Mouse (Mus musculus) hindbrain, embryonic 16.5 days (tissue): ENCODE results near the gene Havcr2. TPM values are rescaled to one million over a fixed set of nuclear protein-coding genes. Genes with fewer than 3 reads are reported as not detected.
"Not testable (repeated sequence)": the region's sequence is repeated elsewhere in the genome, so short reads cannot be mapped to it uniquely, and the experiment has no call there.

Experiments used
- ATAC-seq: fragments of 200-750 bp; cut with Nextera tagmentation; 2 replicates; pipeline ENCODE4 v1.8.0; 2017; ENCODE audit warnings: moderate TSS enrichment, moderate library complexity
- H3K27ac ChIP-seq: fragments of 300-500 bp; sonication (generic); 2 replicates; pipeline ENCODE4 v1.5.1; 2014; ENCODE audit warnings: low read depth, mild to moderate bottlenecking, control low read depth, low read length, moderate library complexity
- H3K27me3 ChIP-seq: fragments of 300-500 bp; sonication (generic); replicated peaks from 2 replicates; pipeline ENCODE4 v1.6.1; 2014; ENCODE audit warnings: low read length; ENCODE audit not compliant: control insufficient read depth, insufficient read depth
- H3K36me3 ChIP-seq: fragments of 300-500 bp; sonication (generic); 2 replicates; pipeline ENCODE4 v1.6.1; 2014; ENCODE audit warnings: mild to moderate bottlenecking, low read length, moderate library complexity, mixed read lengths; ENCODE audit not compliant: control insufficient read depth, insufficient read depth
- H3K4me1 ChIP-seq: fragments of 300-500 bp; sonication (generic); 2 replicates; pipeline ENCODE4 v1.6.1; 2014; ENCODE audit warnings: low read depth, low read length; ENCODE audit not compliant: control insufficient read depth, insufficient read depth
- H3K4me2 ChIP-seq: fragments of 300-500 bp; sonication (generic); 2 replicates; pipeline ENCODE4 v1.6.1; 2014; ENCODE audit warnings: mild to moderate bottlenecking, low read length, control low read depth, moderate library complexity
- H3K4me3 ChIP-seq: fragments of 300-500 bp; sonication (generic); 2 replicates; pipeline ENCODE4 v1.5.1; 2014; ENCODE audit warnings: mild to moderate bottlenecking, low read length, control low read depth, moderate library complexity
- H3K9ac ChIP-seq: fragments of 300-500 bp; sonication (generic); 2 replicates; pipeline ENCODE4 v1.6.1; 2014; ENCODE audit warnings: low read depth, mild to moderate bottlenecking, control low read depth, low read length, moderate library complexity
- H3K9me3 ChIP-seq: fragments of 300-500 bp; sonication (generic); 2 replicates; pipeline ENCODE4 v1.6.1; 2014; ENCODE audit warnings: mild to moderate bottlenecking, low read length, moderate library complexity; ENCODE audit not compliant: control insufficient read depth
- WGBS: fragments of 180-500 bp; shearing (Covaris S2); extraction: QIAGEN DNeasy Blood & Tissue Kit; methylation state at CpG from one replicate; pipeline ENCODE4 v1.1.7; 2014; 5-methylcytosine and 5-hydroxymethylcytosine counted together
- polyA plus RNA-seq: library from polyadenylated mRNA; unstranded; fragments of >200 nt; fragmentation: Nextera tagmentation; extraction: Ambion mirVana; gene quantifications from 2 replicates; pipeline ENCODE4 v1.2.1, GENCODE M21; 2015

Havcr2 gene
- polyA plus RNA-seq = 0.21 and 0.32 TPM in 2 replicates

DNA sequence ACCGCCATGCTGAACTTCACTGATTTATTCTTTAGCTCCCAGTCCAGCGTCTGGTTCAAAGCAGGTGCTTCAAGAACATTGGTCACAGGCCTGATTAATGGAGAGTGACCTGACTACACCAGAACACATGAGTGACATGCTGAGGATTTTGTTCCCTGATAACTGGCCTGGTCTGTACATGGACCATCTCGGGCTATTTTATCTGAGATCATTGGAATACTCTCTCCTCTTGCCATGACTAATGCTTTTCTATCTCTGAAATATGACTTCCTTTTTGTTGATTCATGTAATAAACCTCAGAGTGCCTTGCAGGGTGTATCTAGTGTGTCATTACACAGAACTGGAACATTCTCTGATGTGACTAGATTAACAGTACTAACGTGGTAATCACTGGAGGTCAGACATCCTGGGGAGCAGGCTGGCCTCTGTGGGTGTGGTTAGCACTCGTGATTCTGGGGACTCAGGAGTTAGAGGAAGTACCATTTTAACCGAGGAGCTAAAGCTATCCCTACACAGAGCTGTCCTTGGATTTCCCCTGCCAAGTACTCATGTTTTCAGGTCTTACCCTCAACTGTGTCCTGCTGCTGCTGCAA is at the start of gene Havcr2:
Gene Havcr2, plus strand, starts transcription at position 483 of the 593 bp plus-strand sequence.
- Histone ChIP-seq H3K9me3 (no peaks in the 10 kb centered on the region), H3K27ac (no peak within 1 kb of the TSS), H3K4me2 (no peak within 1 kb of the TSS), H3K9ac (no peak within 1 kb of the TSS), H3K27me3 (no peaks in the 10 kb centered on the region), H3K36me3 (no peaks in the 10 kb centered on the region), H3K4me1 (no peaks in the 10 kb centered on the region), H3K4me3 (no peak within 1 kb of the TSS)
- 78% methylated on average over 6 of the region's 6 CpGs for whole genome bisulfite sequencing
- no peak for ATAC-seq

DNA sequence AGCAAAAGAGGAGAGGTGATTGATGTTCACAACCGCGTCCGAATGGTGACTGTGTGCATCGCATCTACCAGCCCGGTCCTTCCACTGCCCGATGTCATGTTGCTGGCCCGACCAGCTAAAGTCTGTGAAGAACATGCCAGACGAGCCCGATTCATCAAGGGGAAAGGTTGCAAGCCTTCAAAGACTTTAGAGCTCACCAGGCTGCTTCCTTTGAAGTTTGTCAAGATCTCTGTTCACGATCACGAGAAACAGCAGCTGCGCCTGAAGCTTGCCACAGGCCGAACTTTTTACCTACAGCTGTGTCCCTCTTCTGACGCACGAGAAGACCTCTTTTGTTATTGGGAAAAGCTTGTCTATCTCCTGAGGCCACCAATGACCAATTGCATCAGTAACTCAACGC is 49.7 kb upstream of the Havcr2 start:
- 85% methylated on average over 16 of the region's 16 CpGs for WGBS
- H3K36me3 ChIP-seq = no peaks in the 10 kb centered on the region

DNA sequence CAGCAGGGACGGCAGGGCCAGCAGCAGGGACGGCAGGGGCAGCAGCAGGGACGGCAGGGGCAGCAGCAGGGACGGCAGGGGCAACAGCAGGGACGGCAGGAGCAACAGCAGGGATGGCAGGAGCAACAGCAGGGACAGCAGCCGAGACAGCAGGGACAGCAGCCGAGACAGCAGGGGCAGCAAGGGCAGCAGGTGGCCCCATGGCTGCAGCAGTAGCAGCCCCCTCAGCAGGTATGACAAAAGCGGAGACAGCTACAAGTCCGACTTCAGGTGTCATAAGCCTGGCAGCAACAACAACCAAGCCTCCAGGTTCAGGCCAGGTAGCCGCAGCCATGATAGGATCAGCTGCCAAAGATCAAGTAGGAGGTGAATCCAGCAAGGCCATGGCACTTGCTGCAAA is 48.0 kb upstream of the Havcr2 start:
- ATAC-seq = no peak

More for the DNA sequence above, 49.7 kb upstream of the Havcr2 start:
- H3K27ac ChIP-seq = no peak overlapping the region
- H3K9ac ChIP-seq = no peak overlapping the region
- no peaks in the 10 kb centered on the region for H3K27me3 ChIP-seq
- ATAC-seq = no peak
- no peak overlapping the region for H3K4me2 ChIP-seq
- no peaks in the 10 kb centered on the region for H3K9me3 ChIP-seq
- no peak overlapping the region for H3K4me3 ChIP-seq
- no peaks in the 10 kb centered on the region for H3K4me1 ChIP-seq

DNA sequence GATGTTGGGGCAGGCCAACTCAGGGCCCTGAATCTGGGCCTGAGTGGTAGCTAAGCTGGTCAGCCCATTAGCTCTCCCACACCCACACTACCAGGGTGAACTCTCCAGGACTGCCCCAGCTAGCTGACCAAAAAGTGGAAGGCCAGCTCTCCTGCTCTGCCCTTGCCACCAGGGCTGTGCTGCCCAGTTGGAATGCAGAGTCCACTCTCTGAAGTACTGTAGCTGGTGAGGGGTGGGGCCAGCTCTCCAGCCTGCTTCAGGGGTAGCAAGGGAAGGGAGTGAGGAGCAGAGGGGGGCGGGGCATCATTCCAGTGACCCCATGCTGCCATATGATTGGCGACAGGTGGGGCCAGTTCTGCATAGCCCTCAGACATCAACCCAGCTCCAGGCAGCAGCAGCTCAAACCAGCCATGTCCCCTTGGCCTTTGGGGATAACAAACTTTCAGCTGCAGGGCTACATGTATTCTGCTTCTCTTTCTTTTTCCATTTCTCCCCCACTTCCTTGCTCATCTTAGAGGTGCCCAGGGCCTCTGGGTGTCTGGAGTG is 44.6 kb upstream of the Havcr2 start:
- 63% methylated on average over 2 of the region's 2 CpGs for WGBS
- ATAC-seq = no peak
- Histone ChIP-seq H3K4me1 (no peaks in the 10 kb centered on the region), H3K27me3 (no peaks in the 10 kb centered on the region), H3K36me3 (no peaks in the 10 kb centered on the region), H3K9ac (no peak overlapping the region), H3K9me3 (no peaks in the 10 kb centered on the region), H3K4me3 (no peak overlapping the region), H3K27ac (no peak overlapping the region), H3K4me2 (no peak overlapping the region)

More for the DNA sequence above, 48.0 kb upstream of the Havcr2 start:
- 35% methylated on average over 10 of the region's 10 CpGs for WGBS
- Histone ChIP-seq H3K4me3 (no peak overlapping the region), H3K4me1 (no peaks in the 10 kb centered on the region), H3K4me2 (no peak overlapping the region), H3K27me3 (no peaks in the 10 kb centered on the region), H3K27ac (no peak overlapping the region), H3K36me3 (no peaks in the 10 kb centered on the region), H3K9me3 (no peaks in the 10 kb centered on the region), H3K9ac (no peak overlapping the region)

DNA sequence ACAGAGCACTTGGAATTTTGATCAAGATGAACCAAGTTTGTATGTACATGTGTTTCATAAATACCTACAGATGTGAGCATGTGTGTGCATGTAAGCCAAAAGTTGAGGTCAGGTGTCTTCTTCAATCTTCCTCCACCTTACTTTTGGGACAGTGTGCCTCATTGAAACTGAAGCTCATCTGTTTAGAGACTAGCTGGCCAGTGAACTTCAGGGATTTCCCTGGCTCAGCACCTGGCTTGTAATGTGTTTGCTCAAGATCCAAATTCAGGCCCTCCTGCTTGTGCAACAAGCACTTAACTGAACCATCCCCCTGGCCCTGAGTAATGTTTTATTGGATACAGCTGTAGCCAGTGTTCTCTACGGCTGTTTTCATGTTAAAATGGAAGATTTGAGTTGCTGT is 36.3 kb upstream of the Havcr2 start:
- Histone ChIP-seq H3K27me3 (no peaks in the 10 kb centered on the region), H3K4me1 (no peaks in the 10 kb centered on the region), H3K9ac (no peak overlapping the region), H3K4me2 (no peak overlapping the region), H3K36me3 (no peaks in the 10 kb centered on the region), H3K27ac (no peak overlapping the region), H3K9me3 (no peaks in the 10 kb centered on the region), H3K4me3 (no peak overlapping the region)
- no peak for ATAC-seq
- 68% methylated on average over 1 of the region's 1 CpGs for WGBS

DNA sequence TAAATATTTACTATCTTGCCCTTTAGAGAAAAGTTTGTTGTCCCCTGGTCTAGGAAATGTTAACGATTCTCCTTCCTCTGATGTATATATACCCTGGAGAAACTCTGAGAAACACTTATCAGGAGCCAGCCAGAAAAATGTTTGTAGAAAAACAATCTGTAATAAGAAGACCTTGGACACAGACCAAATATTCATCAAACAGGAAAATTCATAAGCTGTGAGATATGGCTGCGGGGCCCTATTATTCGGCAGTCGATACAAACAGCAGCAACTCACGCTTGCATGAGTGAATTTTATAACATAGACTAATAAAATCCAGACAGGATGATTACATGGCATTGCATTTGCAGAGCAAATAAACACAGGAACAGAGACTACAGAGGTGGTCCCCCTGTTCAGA is 35.9 kb upstream of the Havcr2 start:
- ATAC-seq = no peak
- Histone ChIP-seq H3K27ac (no peak overlapping the region), H3K9ac (no peak overlapping the region), H3K4me3 (no peak overlapping the region), H3K4me1 (no peaks in the 10 kb centered on the region), H3K9me3 (no peaks in the 10 kb centered on the region), H3K36me3 (no peaks in the 10 kb centered on the region), H3K4me2 (no peak overlapping the region), H3K27me3 (no peaks in the 10 kb centered on the region)
- WGBS = 89% methylated on average over 5 of the region's 5 CpGs

DNA sequence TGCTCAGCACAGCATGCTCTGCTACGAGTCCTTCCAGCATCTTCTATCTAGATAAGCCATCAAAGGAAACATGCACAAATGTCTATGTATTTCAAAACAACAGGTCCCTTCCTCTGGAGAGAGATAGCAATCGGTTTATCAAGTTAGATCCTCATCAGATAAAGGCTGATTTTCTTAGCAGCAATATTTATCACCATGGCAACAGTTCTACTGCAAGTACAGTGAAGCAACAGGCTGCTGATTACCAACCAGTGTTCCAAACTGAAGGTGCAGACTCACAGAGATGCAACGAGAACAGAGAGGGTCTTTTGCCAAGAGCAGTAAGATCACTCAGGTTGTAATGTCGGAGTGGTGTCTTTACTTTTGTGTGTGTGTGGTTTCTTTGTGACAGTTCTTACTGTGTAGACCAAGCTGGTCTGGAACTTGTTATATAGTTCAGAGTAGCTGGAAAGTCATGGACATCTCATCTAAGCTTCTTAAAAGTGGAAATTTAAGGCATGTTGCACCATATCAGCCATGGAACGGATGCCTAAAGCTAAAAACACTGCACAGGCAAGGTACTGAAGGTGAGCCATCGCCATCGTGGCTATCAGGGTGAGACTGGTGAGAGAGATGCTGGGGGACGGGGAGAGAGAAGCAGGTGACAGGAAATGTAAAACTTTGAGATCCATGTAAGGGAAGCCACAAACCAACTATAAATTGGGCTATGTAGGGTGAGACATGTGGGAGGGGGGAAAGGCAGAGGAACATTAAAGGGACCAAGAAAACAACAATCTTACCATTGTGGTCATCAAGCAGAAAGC is 33.4 kb upstream of the Havcr2 start:
- no peaks in the 10 kb centered on the region for H3K9me3 ChIP-seq
- no peak overlapping the region for H3K27ac ChIP-seq
- no peak overlapping the region for H3K4me2 ChIP-seq
- no peaks in the 10 kb centered on the region for H3K4me1 ChIP-seq
- 86% methylated on average over 8 of the region's 8 CpGs for WGBS
- H3K27me3 ChIP-seq = no peaks in the 10 kb centered on the region
- H3K36me3 ChIP-seq = no peaks in the 10 kb centered on the region
- no peak overlapping the region for H3K4me3 ChIP-seq
- ATAC-seq = no peak
- H3K9ac ChIP-seq = no peak overlapping the region

DNA sequence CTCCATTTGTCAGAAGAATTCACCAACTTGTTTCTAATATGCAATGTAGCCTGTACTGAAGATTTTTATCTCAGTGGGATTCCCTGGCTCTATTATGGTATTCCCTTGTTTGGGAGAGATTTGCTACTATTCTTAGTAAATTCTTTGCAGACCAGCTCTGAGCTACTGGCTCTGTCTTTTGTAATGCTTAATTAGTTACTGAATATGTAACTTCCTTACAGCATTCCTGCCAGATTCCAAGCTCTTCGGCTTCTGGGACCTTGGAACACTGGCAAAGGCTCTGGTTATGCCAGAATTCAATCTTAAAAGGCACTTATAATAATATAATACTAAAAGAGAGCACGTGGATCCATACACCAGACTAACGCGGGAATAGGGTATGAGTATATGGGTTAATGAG is 26.6 kb upstream of the Havcr2 start:
- not testable (repeated sequence) for H3K27me3 ChIP-seq, H3K36me3 ChIP-seq, ATAC-seq, H3K27ac ChIP-seq, H3K4me1 ChIP-seq, H3K9me3 ChIP-seq, H3K9ac ChIP-seq, H3K4me3 ChIP-seq, H3K4me2 ChIP-seq
- WGBS = 39% methylated on average over 4 of the region's 4 CpGs

DNA sequence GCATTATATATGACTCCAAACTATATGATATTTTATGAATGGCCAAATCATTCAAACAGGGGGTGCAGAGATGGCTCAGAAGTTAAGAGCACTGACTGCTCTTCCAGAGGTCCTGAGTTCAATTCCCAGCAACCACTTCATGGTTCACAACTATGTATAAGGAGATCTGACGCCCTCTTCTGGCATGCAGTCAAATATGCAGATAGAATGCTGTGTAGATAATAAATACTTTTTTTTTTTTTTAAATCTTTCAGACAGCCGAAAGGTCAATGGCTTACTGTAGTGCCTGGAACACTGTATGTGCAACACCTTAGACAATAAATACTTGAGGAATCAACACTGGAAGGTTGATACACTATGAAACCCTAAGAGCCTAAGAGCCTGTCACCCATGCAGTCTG is 24.6 kb upstream of the Havcr2 start:
- no peak for ATAC-seq
- Histone ChIP-seq H3K36me3 (no peaks in the 10 kb centered on the region), H3K4me2 (no peak overlapping the region), H3K27me3 (no peaks in the 10 kb centered on the region), H3K4me1 (no peaks in the 10 kb centered on the region), H3K9ac (no peak overlapping the region), H3K27ac (no peak overlapping the region), H3K4me3 (no peak overlapping the region), H3K9me3 (no peaks in the 10 kb centered on the region)
- WGBS = 90% methylated on average over 2 of the region's 2 CpGs
